Mouse (Mus musculus) liver, postnatal 0 days (tissue): ENCODE measurements around the gene Nbl1.

Experiments
- CTCF ChIP-seq: sonication (generic); IDR thresholded peaks from 2 replicates; pipeline ENCODE4 v1.5.1; 2016; ENCODE audit warnings: antibody characterized with exemption, low read depth
- EP300 ChIP-seq: IDR thresholded peaks from 2 replicates; pipeline ENCODE4 v1.6.1; 2016; ENCODE audit warnings: antibody characterized with exemption, low read depth, mild to moderate bottlenecking

- TF ChIP-seq CTCF (no peak), EP300 (no peak)
These were observed 57.9 kb downstream of the Nbl1 start for GRCm38 (mm10) chr4:139034942-139035341.
